Mouse (Mus musculus): ENCODE measurements around the gene E2f6. TPM values are rescaled to one million over a fixed set of nuclear protein-coding genes. Genes with fewer than 3 reads are reported as not detected.

Gene E2f6
- 5.3 TPM for polyA plus RNA-seq (2015; fragmentation: Illumina TruSeq; extraction: RNeasy Lipid Tissue Mini Kit (QIAGEN cat#74804); ENCODE audit: insufficient read depth, low read depth, low replicate concordance)

GRCm38 (mm10) chr12:16810525-16811431, at the start of gene E2f6:
TSS of gene E2f6 (plus strand) at chr12:16810963.

GRCm38 (mm10) chr12:16800259-16800958, 10.4 kb upstream of the E2f6 start, which contains the start of gene Greb1:
TSS of gene Greb1 (minus strand) at chr12:16800886.

Other genes with a start within 250 kb of the E2f6 start
- gene Lpin1, start 200.0 kb upstream of the E2f6 start, polyA plus RNA-seq (2015; fragmentation: Illumina TruSeq; extraction: RNeasy Lipid Tissue Mini Kit (QIAGEN cat#74804); ENCODE audit: insufficient read depth, low read depth, low replicate concordance), result 2.6 TPM
- not detected for gene Ntsr2, start 157.6 kb upstream of the E2f6 start, polyA plus RNA-seq (2015; fragmentation: Illumina TruSeq; extraction: RNeasy Lipid Tissue Mini Kit (QIAGEN cat#74804); ENCODE audit: insufficient read depth, low read depth, low replicate concordance)
- not detected for gene Greb1, start 10.1 kb upstream of the E2f6 start, polyA plus RNA-seq (2015; fragmentation: Illumina TruSeq; extraction: RNeasy Lipid Tissue Mini Kit (QIAGEN cat#74804); ENCODE audit: insufficient read depth, low read depth, low replicate concordance)
- gene Rock2, start 83.9 kb downstream of the E2f6 start, polyA plus RNA-seq (2015; fragmentation: Illumina TruSeq; extraction: RNeasy Lipid Tissue Mini Kit (QIAGEN cat#74804); ENCODE audit: insufficient read depth, low read depth, low replicate concordance), result 9.1 TPM
- gene Pqlc3, start 189.4 kb downstream of the E2f6 start, polyA plus RNA-seq (2015; fragmentation: Illumina TruSeq; extraction: RNeasy Lipid Tissue Mini Kit (QIAGEN cat#74804); ENCODE audit: insufficient read depth, low read depth, low replicate concordance), result 2.2 TPM
- gene 2410004P03Rik, start 200.8 kb downstream of the E2f6 start, polyA plus RNA-seq (2015; fragmentation: Illumina TruSeq; extraction: RNeasy Lipid Tissue Mini Kit (QIAGEN cat#74804); ENCODE audit: insufficient read depth, low read depth, low replicate concordance), result not detected

Measured in pancreas, adult 10 weeks (tissue).